11 mouse cellular contexts compared by ENCODE assay signal in genomic region chr4:106941475-106941874, GRCm38 (mm10). TPM values are rescaled to one million over a fixed set of nuclear protein-coding genes. Genes with fewer than 3 reads are reported as not detected.
DNase-seq lines count a peak whose midpoint lies in the region; ATAC-seq and TF ChIP-seq lines count a peak whose summit lies in the region.
"Had no signal": no experiment of that assay in that cellular context is flagged by ENCODE, and none has a peak within 500 bp of the region (broad histone marks: within the 10 kb centered on the region; RNA-seq: fewer than 3 reads in every experiment).

No protein-coding gene starts in this region.

- no peaks in the 10 kb centered on the region for H3K9me3 ChIP-seq in intestine, embryonic 15.5 days
- H3K9me3 ChIP-seq in intestine, embryonic 16.5 days (ENCODE audit: control insufficient read depth, low read length): no peaks in the 10 kb centered on the region
- H3K9me3 ChIP-seq in CH12.LX (replicated peaks; ENCODE audit: low read length): no peaks in the 10 kb centered on the region
- no peaks in the 10 kb centered on the region for H3K9me3 ChIP-seq in forebrain, embryonic 14.5 days (replicated peaks; ENCODE audit: control insufficient read depth, low read length)
- H3K9me3 ChIP-seq: embryonic facial prominence, embryonic 15.5 days had no signal

- H3K27ac ChIP-seq in intestine, embryonic 15.5 days: no peak overlapping the region
- no peak overlapping the region for H3K27ac ChIP-seq in intestine, embryonic 16.5 days (ENCODE audit: low read length)
- H3K27ac ChIP-seq in CH12.LX (ENCODE audit: insufficient read depth, low read depth): no peak overlapping the region
- no peak overlapping the region for H3K27ac ChIP-seq in forebrain, embryonic 14.5 days (ENCODE audit: low read depth, low read length)
- H3K27ac ChIP-seq: embryonic facial prominence, embryonic 15.5 days had no signal

- DNase-seq in A20 (ENCODE audit: low read depth, low spot score) (peak; percentile 37), CH12.LX (ENCODE audit: extremely low read depth) (peak; percentile 47), MN1 (ENCODE audit: low spot score) (no peak)
- DNase-seq in forebrain, embryonic 14.5 days (ENCODE audit: low spot score): no peak
- DNase-seq in lung, adult 2 months: no peak
- DNase-seq: kidney, adult 9 months; lung, postnatal 4 days; right cerebral cortex, postnatal 25 days had no signal

- H3K36me3 ChIP-seq in intestine, embryonic 15.5 days: no peaks in the 10 kb centered on the region; the same call in 1 of the 2 replicates
- H3K36me3 ChIP-seq in intestine, embryonic 16.5 days (ENCODE audit: control insufficient read depth, insufficient read depth, low read length): no peaks in the 10 kb centered on the region
- peaks cover 7 to 65% of the 10 kb centered on the region in 2 experiments for H3K36me3 ChIP-seq in CH12.LX (replicated peaks in 1 of 2; ENCODE audit: control insufficient read depth in 1 of 2, insufficient read depth in 1 of 2, low read length in 1 of 2)
- peaks cover 4% of the 10 kb centered on the region; the same call in 1 of the 2 replicates for H3K36me3 ChIP-seq in forebrain, embryonic 14.5 days (ENCODE audit: control insufficient read depth, insufficient read depth, low read length)
- H3K36me3 ChIP-seq: embryonic facial prominence, embryonic 15.5 days had no signal

- H3K9ac ChIP-seq in intestine, embryonic 15.5 days: no peak overlapping the region
- H3K9ac ChIP-seq in intestine, embryonic 16.5 days (ENCODE audit: low read depth, low read length): no peak overlapping the region
- no peak overlapping the region for H3K9ac ChIP-seq in CH12.LX (ENCODE audit: insufficient read depth, low read depth)
- peak overlapping the region; percentile 18; the same call in 1 of the 2 replicates for H3K9ac ChIP-seq in forebrain, embryonic 14.5 days (ENCODE audit: low read length)
- H3K9ac ChIP-seq: embryonic facial prominence, embryonic 15.5 days had no signal

- ATAC-seq in intestine, embryonic 15.5 days: peak; percentile 28; the same call in 1 of the 2 replicates
- ATAC-seq in intestine, embryonic 16.5 days: no peak
- no peak for ATAC-seq in forebrain, embryonic 14.5 days

- no peak overlapping the region for H3K4me2 ChIP-seq in intestine, embryonic 15.5 days (replicated peaks)
- no peak overlapping the region for H3K4me2 ChIP-seq in intestine, embryonic 16.5 days (ENCODE audit: low read depth, low read length)
- no peak overlapping the region; the same call in 1 of the 2 replicates for H3K4me2 ChIP-seq in CH12.LX (ENCODE audit: insufficient read depth, low read depth, poor library complexity, severe bottlenecking)
- no peak overlapping the region for H3K4me2 ChIP-seq in forebrain, embryonic 14.5 days (ENCODE audit: low read length)
- H3K4me2 ChIP-seq: embryonic facial prominence, embryonic 15.5 days had no signal

- TF ChIP-seq CTCF in CH12.LX (conservative IDR thresholded peaks at IDR 0.05 in 1 of 2, IDR thresholded peaks at IDR 0.05 in 1 of 2; ENCODE audit: low read depth in 2 of 2, low read length in 2 of 2): no peak
- no peak for TF ChIP-seq CTCF in lung, adult 2 months (IDR thresholded peaks at IDR 0.05; ENCODE audit: insufficient read depth, low read length)

- peaks cover 53% of the 10 kb centered on the region for H3K4me1 ChIP-seq in intestine, embryonic 15.5 days (replicated peaks)
- peaks cover 54% of the 10 kb centered on the region for H3K4me1 ChIP-seq in intestine, embryonic 16.5 days (ENCODE audit: control insufficient read depth, insufficient read depth, low read length)
- H3K4me1 ChIP-seq in CH12.LX (ENCODE audit: control insufficient read depth in 1 of 2, insufficient read depth in 2 of 2): peaks cover 71 to 98% of the 10 kb centered on the region in 2 experiments
- H3K4me1 ChIP-seq in forebrain, embryonic 14.5 days (ENCODE audit: control insufficient read depth, insufficient read depth, low read length): peaks cover 81% of the 10 kb centered on the region
- H3K4me1 ChIP-seq in lung, adult 2 months (ENCODE audit: control insufficient read depth, insufficient read depth, low read length): peaks cover 7% of the 10 kb centered on the region; the same call in 1 of the 2 replicates

- no peak for TF ChIP-seq POLR2A in CH12.LX (IDR thresholded peaks at IDR 0.05; ENCODE audit: low read depth, low read length)
- no peak for TF ChIP-seq POLR2A in lung, adult 2 months (IDR thresholded peaks at IDR 0.05; ENCODE audit: borderline replicate concordance, extremely low read depth, low read depth, low read length)

- peaks cover 6% of the 10 kb centered on the region; the same call in 1 of the 2 replicates for H3K79me2 ChIP-seq in CH12.LX (replicated peaks; ENCODE audit: control insufficient read depth, extremely low read depth, insufficient read depth, poor library complexity, severe bottlenecking)

- H3K27me3 ChIP-seq in intestine, embryonic 15.5 days (replicated peaks): no peaks in the 10 kb centered on the region
- H3K27me3 ChIP-seq in intestine, embryonic 16.5 days (replicated peaks; ENCODE audit: control insufficient read depth, insufficient read depth, low read length): no peaks in the 10 kb centered on the region
- H3K27me3 ChIP-seq in CH12.LX (replicated peaks): no peaks in the 10 kb centered on the region
- H3K27me3 ChIP-seq in forebrain, embryonic 14.5 days (replicated peaks; ENCODE audit: control insufficient read depth, insufficient read depth, low read length): no peaks in the 10 kb centered on the region
- H3K27me3 ChIP-seq: embryonic facial prominence, embryonic 15.5 days had no signal

- dilution Hi-C loops in CH12.LX (cut with MboI; ENCODE audit: extremely low pct_ligation_motif_present, extremely low pct_unique_long_range_greater_than_20kb, low sequenced_read_pairs): no loop called here

- H3K4me3 ChIP-seq in intestine, embryonic 15.5 days (replicated peaks): no peak overlapping the region
- no peak overlapping the region for H3K4me3 ChIP-seq in intestine, embryonic 16.5 days (ENCODE audit: low read length)
- H3K4me3 ChIP-seq in CH12.LX (replicated peaks in 1 of 3; ENCODE audit: low read depth in 2 of 3, low read length in 2 of 3, poor library complexity in 1 of 3): no peak overlapping the region
- no peak overlapping the region for H3K4me3 ChIP-seq in forebrain, embryonic 14.5 days (ENCODE audit: low read depth, low read length)
- H3K4me3 ChIP-seq in lung, adult 2 months (replicated peaks; ENCODE audit: extremely low read depth, low read depth, low read length): no peak overlapping the region
- H3K4me3 ChIP-seq: embryonic facial prominence, embryonic 15.5 days had no signal

- in situ Hi-C loops in CH12.LX (cut with MboI; ENCODE audit: low pct_ligation_motif_present, low pct_unique_long_range_greater_than_20kb, low sequenced_read_pairs): no loop called here

- TF ChIP-seq RAD21 in CH12.LX (IDR thresholded peaks at IDR 0.05; ENCODE audit: low read depth, low read length): no peak

- TF ChIP-seq EP300 in CH12.LX (IDR thresholded peaks at IDR 0.05; ENCODE audit: low read length): no peak

TF ChIP-seq in CH12.LX, 34 proteins besides CTCF, POLR2A, EP300 and RAD21:
- TF ChIP-seq ZC3H11A (IDR thresholded peaks at IDR 0.05; ENCODE audit: low read depth, low read length): no peak
- no peak for TF ChIP-seq MAZ (IDR thresholded peaks at IDR 0.05; ENCODE audit: low read depth, low read length)
- TF ChIP-seq ELF1 (IDR thresholded peaks at IDR 0.05; ENCODE audit: low read depth, low read length): no peak
- TF ChIP-seq POLR2AphosphoS2 (IDR thresholded peaks at IDR 0.05; ENCODE audit: low read depth, low read length): no peak
- TF ChIP-seq JUN (IDR thresholded peaks at IDR 0.05; ENCODE audit: insufficient read depth, low read depth, low read length): no peak
TF ChIP-seq in CH12.LX: peak in this region for 0.

RNA-seq across cellular contexts. Expression of gene Ssbp3, which starts 31.0 kb away (rescaled TPM):
- polyA plus RNA-seq in intestine, embryonic 15.5 days (2015; fragmentation: Nextera tagmentation; extraction: Ambion mirVana): 83.7 and 86.0 TPM in 2 replicates
- polyA plus RNA-seq in intestine, embryonic 16.5 days (2015; fragmentation: Nextera tagmentation; extraction: Ambion mirVana): 38.0 and 53.4 TPM in 2 replicates
- total RNA-seq in CH12.LX (2012; rRNA removed): 32.4 and 34.2 TPM in 2 replicates
- 76.2 and 76.5 TPM in 2 replicates for total RNA-seq in CH12.LX (2014; rRNA removed)
- 125 and 129 TPM in 2 replicates for polyA plus RNA-seq in CH12.LX (2012; ENCODE audit: insufficient read length, low read depth)
- 118 and 127 TPM in 2 replicates for polyA plus RNA-seq in forebrain, embryonic 14.5 days (2014; fragmentation: Nextera tagmentation; extraction: Ambion mirVana)
- polyA plus RNA-seq in lung, adult 2 months (2012; rRNA removed): 41.0 and 43.2 TPM in 2 replicates

Comparison
In these comparisons a context has a peak if more than half of its experiments do, and no peak if none do; other contexts are left out.
1. DNase-seq: peak in A20 (single experiment) and CH12.LX (single experiment); none in forebrain, embryonic 14.5 days (single experiment), lung, adult 2 months (single experiment) and MN1 (single experiment).